Mouse (Mus musculus): ENCODE results near the gene Dpm3.

The Dpm3 gene

DNA sequence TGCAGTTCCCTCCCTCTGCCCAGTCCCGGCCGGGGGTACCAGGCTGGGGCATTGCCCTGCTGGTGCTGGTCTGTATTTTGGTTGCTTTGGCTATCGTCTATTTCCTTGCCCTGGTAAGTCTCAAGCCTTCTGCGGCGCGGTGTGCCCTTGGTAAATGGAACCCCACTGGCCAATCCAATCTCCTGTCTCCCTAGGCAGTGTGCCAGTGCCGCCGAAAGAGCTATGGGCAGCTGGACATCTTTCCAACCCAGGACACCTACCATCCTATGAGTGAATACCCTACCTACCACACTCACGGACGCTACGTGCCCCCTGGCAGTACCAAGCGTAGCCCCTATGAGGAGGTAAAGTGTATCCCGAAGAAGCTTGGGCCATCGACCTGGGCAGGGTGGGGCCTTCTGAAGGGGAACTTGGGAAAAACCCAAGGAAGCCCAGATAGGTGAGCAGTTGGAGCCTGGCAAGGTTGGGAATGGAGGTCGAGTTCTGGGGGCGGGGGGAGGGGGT, 27.3 kb upstream of the Dpm3 start:
- no peak for DNase-seq (ENCODE audit: low read depth)

DNA sequence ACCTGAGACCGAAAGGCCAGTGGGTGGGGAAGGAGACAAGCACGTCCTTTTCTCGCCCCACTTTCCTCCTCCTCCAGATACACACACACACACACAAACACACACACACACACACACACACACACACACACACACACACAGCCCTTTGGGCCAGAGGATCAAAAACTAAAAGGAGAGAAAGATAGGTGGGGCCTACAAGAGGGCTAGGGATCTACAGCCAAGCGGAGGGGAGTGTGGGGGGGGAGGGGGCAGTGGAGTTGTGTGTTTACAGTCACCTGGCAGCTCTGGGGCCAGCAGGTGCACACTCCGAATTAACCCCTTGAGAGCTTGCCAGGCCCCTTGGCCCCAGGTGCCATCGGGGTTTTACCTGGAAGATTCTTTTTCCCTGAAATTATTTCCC, 26.5 kb upstream of the Dpm3 start:
- no peak for DNase-seq (ENCODE audit: low read depth)

DNA sequence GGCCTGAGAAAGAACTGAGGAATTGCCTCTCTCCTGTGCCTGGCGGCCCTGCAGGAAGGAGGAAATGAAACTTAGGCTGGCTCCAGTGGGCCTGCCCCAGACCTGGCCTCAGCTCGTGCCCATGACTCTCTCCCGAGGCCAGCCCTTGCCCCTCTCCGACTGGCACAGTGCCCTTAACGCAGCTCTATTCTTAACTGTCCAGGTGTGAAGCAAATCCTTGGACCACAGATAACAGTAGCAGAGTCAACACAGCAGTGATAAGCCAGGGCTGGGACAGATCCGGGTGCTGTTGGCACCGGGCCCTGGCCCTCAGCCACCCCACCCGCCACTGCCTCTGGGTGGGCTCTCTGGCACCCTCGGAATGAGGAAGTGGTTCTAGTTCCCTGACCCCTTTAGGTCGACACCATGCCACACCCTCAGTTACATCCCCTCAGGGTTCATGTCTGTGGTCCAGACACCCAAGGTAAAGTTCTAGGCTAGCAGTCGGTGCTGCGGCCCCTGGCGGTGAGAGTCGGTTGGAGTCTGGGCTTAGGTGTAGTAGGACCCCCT, 25.5 kb upstream of the Dpm3 start:
- DNase-seq (ENCODE audit: low read depth), result no peak

DNA sequence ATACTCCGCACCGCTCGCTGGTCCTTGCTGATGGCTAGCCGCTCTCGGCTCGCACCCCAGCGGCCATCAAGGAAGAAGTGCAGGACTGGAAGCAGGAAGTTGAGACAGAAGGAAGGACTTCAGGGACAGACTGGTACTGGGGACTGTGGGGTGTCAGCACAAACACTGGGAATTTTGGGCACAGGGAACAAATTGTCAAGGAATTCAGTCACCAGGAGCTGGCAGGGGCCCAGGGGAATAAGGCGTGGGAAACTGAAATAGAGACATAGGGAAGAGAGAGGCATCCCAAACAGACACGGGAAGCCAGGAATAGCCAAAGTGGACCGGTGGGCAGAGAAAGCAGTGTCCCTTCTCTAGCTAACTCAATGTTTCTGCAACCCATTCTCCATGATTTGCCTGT, 22.6 kb upstream of the Dpm3 start:
- DNase-seq (ENCODE audit: low read depth), result no peak

DNA sequence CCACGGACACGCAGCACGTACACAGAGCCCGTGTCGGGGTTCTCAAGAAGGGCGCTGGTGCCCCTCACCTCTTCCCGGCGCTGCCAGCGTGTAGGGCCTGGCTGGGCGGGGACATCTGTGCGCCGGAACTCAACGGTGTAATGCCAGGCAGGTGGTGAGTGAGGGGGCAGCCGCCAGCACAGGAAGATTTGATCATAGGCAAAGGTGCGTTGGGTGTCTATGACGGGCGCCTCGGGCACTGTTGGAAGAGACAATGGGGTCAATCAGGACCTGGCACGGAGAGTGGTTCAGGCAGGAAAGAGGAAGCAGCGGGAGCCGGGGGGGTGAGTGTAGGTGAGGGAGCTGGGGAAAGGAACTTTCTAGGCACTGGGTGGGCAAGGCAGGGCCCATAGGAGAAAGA, 21.5 kb upstream of the Dpm3 start:
- no peak for DNase-seq (ENCODE audit: low read depth)

DNA sequence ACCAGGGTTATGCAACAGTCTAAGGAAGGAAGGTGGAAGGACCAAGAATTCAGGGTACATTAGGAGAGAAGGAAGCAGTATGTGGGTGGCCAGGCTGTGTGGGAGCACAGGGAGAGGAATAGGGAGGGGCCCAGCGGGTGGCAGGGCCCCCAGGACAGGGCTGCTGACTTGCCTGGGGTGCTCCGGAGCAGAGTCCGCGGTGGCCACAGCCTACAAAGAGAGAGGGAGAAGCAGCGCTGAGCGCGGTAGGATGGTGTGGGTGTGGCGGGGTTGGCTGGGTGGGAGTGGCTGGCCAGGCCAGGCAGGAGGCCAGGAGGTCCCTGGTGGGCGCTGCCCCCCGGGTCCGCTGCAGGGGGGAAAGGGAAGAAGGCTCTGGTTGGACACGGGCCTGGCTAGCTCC, 20.7 kb upstream of the Dpm3 start:
- no peak for DNase-seq (ENCODE audit: low read depth)

DNA sequence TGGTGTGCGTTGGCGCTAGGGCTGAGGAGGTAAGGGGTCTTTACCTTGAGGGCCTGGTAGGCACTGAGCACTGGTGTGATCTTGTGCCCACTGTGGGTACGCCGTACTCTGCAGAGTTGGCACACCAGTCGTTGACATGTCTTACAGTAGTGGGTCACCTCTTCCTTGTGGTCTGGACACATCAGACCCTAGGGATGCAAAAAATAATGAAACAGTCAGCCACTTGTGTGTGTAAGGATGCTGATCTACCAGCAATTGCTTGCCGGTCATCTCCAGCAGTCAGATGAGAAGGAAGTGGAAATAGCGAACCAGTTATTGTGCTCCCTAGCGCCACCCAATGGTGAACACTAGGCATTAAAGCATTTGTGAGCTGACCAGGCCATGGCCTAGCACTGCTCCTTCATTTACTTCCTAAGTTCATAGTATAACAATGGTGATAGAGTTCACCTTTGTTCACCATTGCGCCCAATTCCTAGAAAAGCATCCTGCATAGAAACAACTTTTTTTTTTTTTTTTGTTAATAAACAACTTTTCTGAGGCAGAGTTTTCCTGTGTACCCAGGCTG, 16.7 kb upstream of the Dpm3 start:
- peak; percentile 78 for DNase-seq (ENCODE audit: low read depth)

DNA sequence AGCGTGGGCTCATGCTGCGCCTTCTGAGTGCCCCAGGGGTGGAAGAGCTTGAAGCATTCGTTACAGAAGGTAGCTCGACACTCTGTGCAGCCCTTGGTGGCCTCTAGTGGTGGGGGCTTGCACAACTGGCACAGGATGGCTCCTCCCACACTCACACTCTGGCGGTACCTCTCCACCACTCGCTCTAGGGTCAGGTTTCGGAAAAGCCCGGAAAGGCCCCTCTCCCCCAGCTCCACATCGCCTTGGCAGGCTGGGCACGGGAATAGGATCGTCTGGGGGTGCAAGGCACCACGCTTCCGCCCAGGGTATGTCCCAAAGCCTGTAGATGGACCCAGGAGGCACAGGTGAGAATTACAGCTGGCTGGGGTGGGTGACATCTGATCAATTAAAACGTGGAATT, 15.5 kb upstream of the Dpm3 start:
- peak; percentile 39 for DNase-seq (ENCODE audit: low read depth)

DNA sequence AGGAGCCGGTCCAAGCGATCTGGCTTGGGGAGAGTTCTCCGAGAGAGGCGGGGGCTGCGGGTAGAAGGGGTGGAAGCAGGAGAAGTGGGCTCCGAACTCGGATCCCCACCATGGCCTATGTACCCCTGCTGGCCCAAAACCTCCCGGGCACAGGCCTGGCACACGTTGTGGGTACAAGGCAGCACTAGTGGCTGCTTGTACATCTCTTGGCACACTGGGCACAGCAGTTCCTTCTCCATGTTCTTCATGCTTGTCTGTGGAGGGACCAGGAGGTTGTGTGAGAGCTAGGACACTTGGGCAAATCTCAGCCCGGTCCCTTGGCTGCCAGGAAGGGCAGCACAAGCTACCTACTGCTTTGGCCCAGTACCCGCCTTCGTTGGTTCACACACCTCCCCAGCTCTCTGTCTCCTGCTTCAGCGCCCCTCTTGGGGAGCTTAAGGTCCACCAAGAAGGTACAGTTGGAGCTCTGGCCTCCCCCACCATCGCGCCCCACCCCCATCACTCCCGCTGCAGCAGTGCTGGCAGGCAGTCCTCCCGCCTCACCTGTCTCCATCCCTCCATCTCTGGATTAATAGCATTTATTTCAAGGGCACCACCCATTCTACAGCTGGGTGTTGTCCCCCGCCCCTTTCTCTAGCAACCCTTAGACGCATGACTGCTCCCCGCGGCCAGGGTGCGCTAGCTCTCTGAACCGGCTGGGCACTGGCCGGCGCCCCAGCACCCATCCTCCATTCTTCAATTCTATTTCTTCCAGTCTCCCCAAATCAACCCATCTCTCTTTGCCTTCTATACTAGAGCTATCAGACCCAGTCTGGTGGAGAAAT, 14.8 kb upstream of the Dpm3 start:
- DNase-seq (ENCODE audit: low read depth), result peak; percentile 79

DNA sequence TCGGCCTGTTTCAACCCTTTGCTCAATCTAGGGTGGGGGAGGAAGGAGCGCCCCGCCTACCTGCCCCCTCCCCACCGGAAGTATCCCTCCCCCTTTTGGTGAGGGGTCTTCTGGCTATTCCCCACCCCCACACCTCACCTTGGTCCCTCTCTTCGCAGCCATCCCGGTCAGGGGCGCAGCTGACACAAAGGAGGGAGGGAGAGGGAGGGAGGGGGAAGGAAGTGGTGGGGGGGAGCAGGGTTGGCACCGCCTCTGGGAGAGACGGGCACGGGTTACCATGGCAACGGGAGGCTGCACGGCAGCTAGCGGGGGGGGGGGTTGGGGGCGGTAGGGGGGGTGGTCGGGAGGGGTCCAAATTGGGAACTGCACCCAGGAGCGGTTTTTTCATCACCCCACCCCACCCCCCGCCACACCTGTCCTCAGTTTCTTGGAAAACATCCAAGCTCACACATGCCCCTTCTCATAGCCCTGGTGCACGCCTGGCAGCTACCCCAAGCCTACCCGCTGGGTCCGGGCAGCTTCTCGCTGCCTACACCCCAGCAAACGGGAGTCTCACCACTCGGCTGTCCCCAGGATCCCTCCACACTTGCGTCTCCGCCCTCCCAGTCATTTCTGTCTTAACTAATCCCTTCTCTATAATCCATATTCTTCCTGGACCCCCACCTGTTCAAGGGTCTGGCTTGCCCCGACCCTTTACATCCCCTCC, 14.0 kb upstream of the Dpm3 start:
- DNase-seq (ENCODE audit: low read depth), result peak; percentile 77

DNA sequence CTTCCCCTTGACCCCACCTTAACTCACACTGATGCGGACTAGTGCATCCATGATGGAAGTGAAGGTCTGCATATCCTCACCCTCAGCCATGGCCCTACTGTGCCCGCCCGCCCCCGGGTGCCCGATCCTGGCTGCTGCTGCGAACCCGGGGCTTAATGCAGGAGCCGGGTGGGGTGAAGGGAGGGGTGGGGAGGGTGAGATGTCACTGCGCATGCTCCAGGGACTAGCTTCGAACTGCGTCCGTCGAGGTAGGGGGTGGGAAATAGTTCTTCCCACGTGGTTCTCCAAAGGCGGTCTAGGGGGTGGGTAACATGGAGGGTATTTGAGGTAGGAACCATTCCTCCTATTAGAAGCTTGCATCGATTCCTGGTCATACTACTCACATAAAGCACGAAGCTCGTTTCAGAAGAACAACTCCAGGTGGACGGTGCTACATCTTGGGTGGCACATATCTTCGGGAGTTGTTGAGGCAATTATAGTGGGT, 13.4 kb upstream of the Dpm3 start, which contains the start of gene Krtcap2:
Gene Krtcap2 (plus strand): TSS at position 279 of the 484 bp plus-strand sequence.
- DNase-seq (ENCODE audit: low read depth), result peak; percentile 86

DNA sequence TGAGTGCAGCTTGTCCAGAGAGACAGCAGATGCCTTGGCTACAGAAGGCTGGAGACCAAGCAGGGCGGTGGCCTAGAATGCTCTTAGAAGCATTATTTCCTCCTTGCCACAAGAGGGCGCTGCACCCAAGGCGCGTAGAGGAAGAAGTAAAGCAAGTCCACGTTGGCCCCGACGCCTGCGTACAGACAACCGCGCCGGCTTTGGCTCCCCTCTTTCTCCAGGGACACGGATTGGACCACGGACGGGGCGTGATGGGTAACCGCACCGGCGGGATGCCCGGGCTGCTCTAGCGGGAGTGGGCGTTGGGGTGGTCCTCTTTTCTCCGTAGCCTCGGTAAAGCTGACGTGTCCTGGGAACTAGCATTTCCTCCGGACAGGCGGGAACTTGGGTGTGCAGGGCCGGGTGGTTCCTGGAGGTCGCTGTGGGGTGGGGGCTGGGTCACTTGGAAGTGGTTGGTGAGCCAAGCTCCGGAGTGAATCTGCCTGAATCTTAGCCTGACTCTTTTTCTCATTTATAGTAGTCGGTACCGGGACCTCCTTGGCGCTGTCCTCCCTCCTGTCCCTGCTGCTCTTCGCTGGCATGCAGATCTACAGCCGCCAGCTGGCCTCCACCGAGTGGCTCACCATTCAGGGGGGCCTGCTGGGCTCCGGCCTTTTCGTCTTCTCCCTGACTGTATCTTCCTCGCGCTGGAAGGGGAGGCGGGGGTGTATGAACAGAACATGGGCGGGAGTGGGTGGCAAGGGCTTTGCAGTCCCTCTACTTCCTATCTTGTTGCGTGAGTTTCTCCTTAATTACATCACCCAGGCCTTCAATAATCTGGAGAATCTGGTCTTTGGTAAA, 12.7 kb upstream of the Dpm3 start, which contains the start of gene Trim46:
Gene Trim46 (minus strand): TSS at position 49 of the 840 bp plus-strand sequence.
- peak; percentile 95 for DNase-seq (ENCODE audit: low read depth)

DNA sequence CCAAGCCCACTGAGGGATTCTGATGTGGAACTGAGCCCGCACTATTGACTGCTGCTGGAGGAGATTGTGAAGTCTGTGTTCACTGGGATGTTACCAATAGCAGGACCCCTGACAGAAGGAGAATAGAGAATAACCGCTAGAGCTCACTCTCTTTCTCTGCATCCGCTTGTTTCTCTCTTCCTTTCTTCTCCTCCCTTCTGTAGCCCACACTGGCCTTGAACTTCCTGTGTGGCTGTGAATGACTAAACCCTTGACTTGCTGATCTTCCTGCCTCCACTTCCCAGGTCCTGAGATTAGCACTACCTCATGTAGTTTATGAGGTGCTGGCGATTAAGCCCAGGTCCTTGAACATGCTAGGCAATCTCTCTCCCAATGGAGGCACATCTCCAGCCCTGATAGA, 11.7 kb upstream of the Dpm3 start:
- no peak for DNase-seq (ENCODE audit: low read depth)

DNA sequence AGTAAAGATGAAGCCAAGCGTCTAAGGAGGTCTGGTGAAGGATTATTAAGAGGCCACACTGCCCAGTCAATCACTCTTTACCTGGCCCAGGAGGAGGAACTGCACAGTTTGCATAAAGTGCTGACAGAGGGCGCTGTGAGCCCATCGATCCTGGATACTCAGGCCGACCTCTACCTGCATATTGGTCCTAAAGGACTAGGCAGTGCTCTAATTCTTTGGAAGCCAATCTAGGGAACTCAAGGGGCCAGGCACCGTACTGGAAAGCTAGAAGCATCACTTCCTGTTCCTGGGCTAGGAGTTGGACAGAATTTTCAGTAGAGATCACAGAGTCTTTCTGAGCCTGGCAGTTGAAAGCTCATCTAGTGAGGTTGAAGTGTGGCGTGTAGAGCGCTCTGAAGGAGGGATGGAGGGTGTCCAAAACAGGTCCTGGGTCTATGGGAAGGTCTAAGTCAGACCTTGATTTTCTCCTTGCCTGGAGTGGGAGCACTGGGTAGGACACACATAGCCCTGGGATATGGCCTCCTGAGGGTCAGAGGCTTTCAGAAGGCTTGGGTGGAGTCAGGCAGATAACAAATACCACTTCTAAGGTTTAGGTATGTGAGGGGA, 8.6 kb upstream of the Dpm3 start:
- peak; percentile 76 for DNase-seq (ENCODE audit: low read depth)

DNA sequence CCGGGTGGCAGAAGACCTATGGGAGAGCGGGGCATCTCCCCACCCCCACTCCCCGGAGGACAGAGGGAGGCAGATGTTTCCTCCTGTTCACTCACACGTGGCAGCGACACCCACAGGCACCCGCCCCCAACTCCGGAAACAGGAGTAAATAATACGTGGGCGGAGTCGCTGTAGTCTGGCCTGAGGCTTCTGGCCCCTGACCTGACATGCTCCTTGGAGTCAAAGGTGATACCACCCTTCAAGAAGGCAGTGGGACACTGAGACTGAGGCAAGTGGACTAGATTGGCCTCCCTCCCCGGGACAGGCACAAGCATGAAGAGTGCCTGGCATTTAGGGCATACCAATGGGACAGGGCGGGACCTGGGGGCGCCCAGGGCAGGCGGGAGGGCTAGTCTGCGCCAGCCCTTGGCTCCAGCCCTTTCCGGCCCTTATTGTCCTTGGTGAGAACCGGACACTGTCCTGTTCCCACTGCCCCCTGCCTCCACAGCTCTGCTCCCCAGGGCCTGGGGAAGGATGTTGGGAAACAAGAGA, 7.7 kb upstream of the Dpm3 start:
- no peak for DNase-seq (ENCODE audit: low read depth)

DNA sequence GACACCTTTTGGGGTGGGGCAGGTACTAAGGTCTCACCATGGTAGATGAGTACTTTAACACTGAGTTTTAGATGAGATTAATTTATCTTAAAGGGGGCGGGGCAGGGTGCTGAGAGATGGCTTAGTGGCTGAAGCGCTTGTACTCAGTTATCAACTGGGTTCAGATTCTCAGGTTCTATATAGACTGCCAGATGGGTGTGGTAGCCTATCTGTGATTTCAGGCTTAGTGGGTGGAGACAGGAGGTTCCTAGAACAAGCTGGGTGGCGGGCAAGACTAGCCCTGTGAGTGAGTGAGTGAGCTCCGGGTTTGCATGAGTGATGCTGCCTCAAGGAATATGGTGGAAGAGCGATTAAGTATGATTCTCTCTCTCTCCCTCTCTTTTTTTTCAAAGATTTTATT, 4.2 kb upstream of the Dpm3 start:
- DNase-seq (ENCODE audit: low read depth), result no peak

DNA sequence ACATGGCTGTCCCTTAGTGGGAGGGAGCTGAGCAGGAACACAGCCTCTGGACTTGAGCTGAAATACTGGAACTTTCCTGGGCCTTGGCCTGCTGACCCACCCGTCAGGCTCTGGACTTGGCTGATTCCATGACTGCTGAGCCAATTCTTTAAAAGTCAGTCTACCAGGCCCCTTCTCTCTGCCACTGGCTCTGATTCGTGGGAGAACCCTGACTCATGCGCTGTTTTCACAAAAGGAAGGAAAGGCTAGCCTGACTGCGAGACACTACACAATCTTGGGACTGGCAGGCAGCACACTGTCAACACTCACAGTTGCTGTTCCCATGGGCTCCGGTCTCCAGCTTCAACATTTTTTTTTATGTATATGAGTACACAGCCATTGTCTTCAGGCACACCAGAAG, 3.0 kb upstream of the Dpm3 start:
- peak; percentile 58 for DNase-seq (ENCODE audit: low read depth)

DNA sequence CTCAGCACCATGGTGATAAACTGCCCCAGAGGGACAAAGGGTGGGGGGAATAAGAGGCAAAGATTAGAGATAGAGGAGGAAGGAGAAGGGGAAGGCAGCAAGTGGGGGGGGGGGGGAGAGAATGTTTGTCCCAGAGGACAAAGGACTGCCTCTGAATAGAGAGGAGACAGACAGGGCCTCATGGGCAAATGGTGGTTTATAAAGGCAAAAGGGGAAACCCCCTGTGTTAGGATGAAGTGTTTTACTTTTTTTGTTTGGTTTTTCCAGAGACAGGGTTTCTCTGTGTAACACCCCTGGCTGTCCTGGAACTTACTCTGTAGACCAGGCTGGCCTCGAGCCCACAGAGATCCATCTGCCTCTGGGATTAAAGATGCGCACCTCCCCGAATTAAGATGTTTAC, 1.1 kb downstream of the Dpm3 start:
- DNase-seq (ENCODE audit: low read depth), result no peak

DNA sequence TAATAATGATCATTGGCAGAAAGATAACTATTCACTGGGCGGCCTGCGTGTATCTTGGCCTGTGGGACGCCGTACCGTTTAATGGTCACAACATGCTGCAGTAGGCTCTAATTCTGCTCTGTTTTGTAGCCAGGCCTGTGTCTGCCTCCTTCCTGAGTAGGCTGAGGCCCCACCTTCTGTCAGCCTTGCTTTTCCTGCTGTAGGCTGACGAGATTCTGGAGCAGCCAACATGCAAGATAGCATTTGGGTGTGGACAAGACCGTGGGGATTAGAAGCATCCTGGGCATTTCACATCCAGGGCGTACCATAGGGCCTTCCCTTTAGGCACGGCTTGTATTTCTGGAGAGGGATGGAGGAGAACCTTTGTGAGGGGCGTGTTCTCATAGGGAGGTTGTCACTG, 3.3 kb downstream of the Dpm3 start:
- DNase-seq (ENCODE audit: low read depth), result no peak

DNA sequence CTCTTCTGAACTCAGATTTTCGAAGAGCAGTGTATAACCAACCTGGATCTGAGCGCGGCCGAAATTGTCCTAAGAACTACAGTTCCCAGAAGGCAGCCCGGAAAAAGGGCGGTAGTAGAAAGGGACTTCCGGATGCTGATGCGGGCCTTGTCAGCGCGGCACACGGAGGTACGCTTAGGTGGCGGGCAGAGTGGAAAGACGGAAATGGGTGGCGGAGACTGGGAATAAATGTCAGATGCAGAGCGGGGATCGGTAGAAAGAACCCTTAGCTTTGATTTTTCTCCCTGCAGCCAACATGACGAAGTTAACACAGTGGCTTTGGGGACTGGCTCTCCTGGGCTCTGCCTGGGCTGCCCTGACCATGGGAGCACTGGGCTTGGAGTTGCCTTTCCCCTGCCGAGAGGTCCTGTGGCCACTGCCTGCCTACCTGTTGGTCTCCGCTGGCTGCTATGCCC, 7.3 kb downstream of the Dpm3 start:
- DNase-seq (ENCODE audit: low read depth), result peak; percentile 86

DNA sequence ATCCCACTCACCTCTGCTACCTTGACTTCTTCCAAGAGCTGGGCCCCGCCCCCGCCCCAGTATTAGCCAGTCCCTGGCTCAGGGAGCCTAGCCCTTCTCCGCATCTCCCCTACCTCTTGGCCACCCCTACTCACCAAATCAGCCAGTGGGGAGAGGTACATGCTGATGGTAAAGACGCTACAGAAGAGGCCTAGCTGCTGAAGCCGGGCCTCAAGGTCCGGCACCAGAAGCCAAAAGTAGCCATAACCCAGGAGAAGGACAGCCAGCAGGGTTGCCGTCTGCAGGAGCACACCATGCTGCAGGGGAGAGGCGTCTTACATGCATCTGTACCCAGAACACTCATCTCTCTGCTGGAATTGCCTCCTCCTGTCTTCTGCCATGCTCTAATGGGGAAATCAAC, 9.8 kb downstream of the Dpm3 start:
- DNase-seq (ENCODE audit: low read depth), result no peak
